Comparison of ENCODE assay signal across 17 mouse cellular contexts in the genomic region with DNA sequence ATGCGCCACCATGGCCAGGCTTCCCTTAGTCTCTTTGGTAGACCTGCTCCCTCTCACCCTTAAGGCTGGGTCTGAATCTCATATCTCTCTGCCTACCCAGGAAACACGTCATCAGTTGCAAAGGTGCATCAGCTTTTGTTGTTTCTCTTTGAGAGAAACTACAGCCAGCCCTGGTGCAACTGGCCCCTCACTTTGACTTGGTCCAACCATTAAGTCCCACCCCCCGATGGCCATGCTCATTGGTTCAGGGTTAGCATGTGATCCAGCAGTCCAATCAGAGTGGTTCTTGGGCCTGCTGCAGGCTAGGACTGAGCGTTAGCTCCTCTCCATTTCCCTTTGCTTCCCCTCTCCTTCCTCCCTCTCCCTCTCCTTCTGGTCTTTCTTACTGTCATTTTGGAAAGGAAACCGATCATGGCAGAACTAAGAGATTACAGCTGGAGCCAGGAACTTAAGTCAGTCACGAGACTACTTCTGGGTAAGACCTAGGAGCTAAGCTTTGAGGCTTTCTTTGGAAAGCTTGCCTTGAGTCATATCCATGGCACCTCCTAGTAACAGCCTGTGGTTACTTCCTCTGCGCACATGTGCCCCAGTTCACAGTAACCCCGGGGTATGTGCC. TPM values are rescaled to one million over a fixed set of nuclear protein-coding genes. Genes with fewer than 3 reads are reported as not detected.
DNase-seq lines count a peak whose midpoint lies in the region; ATAC-seq and TF ChIP-seq lines count a peak whose summit lies in the region.
"Had no signal": no experiment of that assay in that cellular context is flagged by ENCODE, and none has a peak within 500 bp of the region (broad histone marks: within the 10 kb centered on the region; RNA-seq: fewer than 3 reads in every experiment).

No protein-coding gene starts in this region.

- H3K4me3 ChIP-seq in liver, postnatal 0 days (ENCODE audit: low read depth, low read length): no peak overlapping the region
- H3K4me3 ChIP-seq in G1E (ENCODE audit: low read depth, low read length): peak overlapping the region; percentile 67
- H3K4me3 ChIP-seq: embryonic facial prominence, embryonic 15.5 days; limb, embryonic 10.5 days; lung, embryonic 15.5 days; midbrain, embryonic 12.5 days had no signal

- peaks cover 2% of the 10 kb centered on the region; the same call in 1 of the 2 replicates for H3K4me1 ChIP-seq in liver, postnatal 0 days (ENCODE audit: insufficient read depth)
- peaks cover 39% of the 10 kb centered on the region for H3K4me1 ChIP-seq in G1E (ENCODE audit: insufficient read depth, low read depth, low read length)
- H3K4me1 ChIP-seq: embryonic facial prominence, embryonic 15.5 days; lung, embryonic 15.5 days had no signal

- no peaks in the 10 kb centered on the region for H3K27me3 ChIP-seq in liver, postnatal 0 days (ENCODE audit: insufficient read depth, low read length)
- no peaks in the 10 kb centered on the region for H3K27me3 ChIP-seq in G1E (ENCODE audit: insufficient read depth, low read length)
- H3K27me3 ChIP-seq: embryonic facial prominence, embryonic 15.5 days; lung, embryonic 15.5 days; midbrain, embryonic 12.5 days had no signal

- H3K9ac ChIP-seq in liver, postnatal 0 days (replicated peaks): no peak overlapping the region
- H3K9ac ChIP-seq: embryonic facial prominence, embryonic 15.5 days; lung, embryonic 15.5 days; midbrain, embryonic 12.5 days had no signal

- H3K27ac ChIP-seq in liver, postnatal 0 days (ENCODE audit: low read depth): no peak overlapping the region
- H3K27ac ChIP-seq: embryonic facial prominence, embryonic 15.5 days; limb, embryonic 10.5 days; lung, embryonic 15.5 days; midbrain, embryonic 12.5 days had no signal

- WGBS in liver, postnatal 0 days (ENCODE audit: insufficient replicate concordance): 68% methylated on average over 8 of the region's 8 CpGs

- H3K36me3 ChIP-seq in liver, postnatal 0 days (replicated peaks; ENCODE audit: insufficient read depth, low read length): no peaks in the 10 kb centered on the region
- H3K36me3 ChIP-seq in G1E (replicated peaks): peaks cover 11% of the 10 kb centered on the region
- H3K36me3 ChIP-seq: embryonic facial prominence, embryonic 15.5 days; limb, embryonic 10.5 days; lung, embryonic 15.5 days; midbrain, embryonic 12.5 days had no signal

- no peak for TF ChIP-seq EP300 in liver, postnatal 0 days (IDR thresholded peaks at IDR 0.05; ENCODE audit: low read depth)

- H3K4me2 ChIP-seq in liver, postnatal 0 days (ENCODE audit: low read depth, low read length): no peak overlapping the region
- H3K4me2 ChIP-seq: embryonic facial prominence, embryonic 15.5 days; lung, embryonic 15.5 days; midbrain, embryonic 12.5 days had no signal

- no peaks in the 10 kb centered on the region for H3K9me3 ChIP-seq in liver, postnatal 0 days (ENCODE audit: low read length)
- H3K9me3 ChIP-seq in G1E (replicated peaks): no peaks in the 10 kb centered on the region
- H3K9me3 ChIP-seq: embryonic facial prominence, embryonic 15.5 days; limb, embryonic 10.5 days; lung, embryonic 15.5 days; midbrain, embryonic 12.5 days had no signal

- TF ChIP-seq CTCF in liver, postnatal 0 days (IDR thresholded peaks at IDR 0.05; ENCODE audit: low read depth): no peak
- TF ChIP-seq CTCF in G1E (IDR thresholded peaks at IDR 0.05; ENCODE audit: low read depth, low read length): no peak

- DNase-seq in liver (peak; percentile 73), G1E (ENCODE audit: low spot score) (peak; percentile 83)
- no peak for DNase-seq in liver, postnatal 0 days
- peak; percentile 35 for DNase-seq in yolk sac, embryonic 10.5 days (ENCODE audit: low spot score)
- DNase-seq in left cerebral cortex, adult 18-20 months (ENCODE audit: low spot score in 2 of 2): no peak
- DNase-seq in kidney, postnatal 25 days: no peak
- DNase-seq in cerebellum, adult 11-12 months: no peak
- DNase-seq: cerebellum, adult 11 months; gastrocnemius, postnatal 25 days; kidney, postnatal 10 days had no signal

- ATAC-seq in liver, postnatal 0 days: no peak
- ATAC-seq in G1E (ENCODE audit: extremely low read depth, insufficient number of reproducible peaks, low FRiP score, poor library complexity, severe bottlenecking): peak; percentile 80
- ATAC-seq in erythroid progenitor cell, adult 5-6 weeks (replicated peaks; ENCODE audit: low FRiP score, poor library complexity, severe bottlenecking): peak; percentile 57; the same call in 1 of the 2 replicates
- ATAC-seq: forebrain, embryonic 16.5 days; intestine, postnatal 0 days had no signal

RNA-seq across cellular contexts. Expression of a gene that starts 5.2 kb away (rescaled TPM):
- 5.1 and 6.4 TPM in 2 replicates for polyA plus RNA-seq in liver, postnatal 0 days (2015; fragmentation: Nextera tagmentation; extraction: Ambion mirVana)
- 75.9 and 79.0 TPM in 2 replicates for total RNA-seq in G1E (2014; fragmentation: Nextera tagmentation)
- total RNA-seq in G1E (2017): 22.5 and 30.2 TPM in 2 replicates
- 113 and 145 TPM in 2 replicates for polyA plus RNA-seq in G1E (2012)
- total RNA-seq in erythroid progenitor cell, adult 5-6 weeks (2015; ENCODE audit: low replicate concordance): 11.2 and 36.9 TPM in 2 replicates
- 3.8 and 23.2 TPM in 2 replicates for total RNA-seq in erythroid progenitor cell, adult 5-6 weeks (2017; ENCODE audit: low replicate concordance)
- 100 to 1,000 TPM; 352 to 354 TPM for total RNA-seq in left cerebral cortex, adult 18-20 months (2021)

RNA-seq across cellular contexts. Expression of a gene that starts 36.6 kb away (rescaled TPM):
- 2.5 TPM in 2 replicates for polyA plus RNA-seq in liver, postnatal 0 days (2015; fragmentation: Nextera tagmentation; extraction: Ambion mirVana)
- total RNA-seq in G1E (2014; fragmentation: Nextera tagmentation) (15.4 and 18.1 TPM in 2 replicates), G1E (2017) (3.3 and 4.6 TPM in 2 replicates)
- 3.6 and 5.2 TPM in 2 replicates for polyA plus RNA-seq in G1E (2012)
- total RNA-seq in erythroid progenitor cell, adult 5-6 weeks (2015; ENCODE audit: low replicate concordance): 4.0 and 11.7 TPM in 2 replicates
- total RNA-seq in erythroid progenitor cell, adult 5-6 weeks (2017; ENCODE audit: low replicate concordance): 5.1 and 6.7 TPM in 2 replicates
- total RNA-seq in left cerebral cortex, adult 18-20 months (2021): 10 to 100 TPM; 16.2 to 17.3 TPM

Comparison
In these comparisons a context has a peak if more than half of its experiments do, and no peak if none do; other contexts are left out.
1. DNase-seq: peak in liver (single experiment), G1E (single experiment) and yolk sac, embryonic 10.5 days (single experiment); none in liver, postnatal 0 days (single experiment), left cerebral cortex, adult 18-20 months (0 of 2), kidney, postnatal 25 days (0 of 2) and cerebellum, adult 11-12 months (single experiment).
2. RNA of a gene that starts 5.2 kb away (total RNA-seq): 352 to 354 TPM in left cerebral cortex, adult 18-20 months; 22.5 to 79.0 TPM in G1E and 3.8 to 36.9 TPM in erythroid progenitor cell, adult 5-6 weeks; every median in the first group is over 4 times any median in the second.